Mouse (Mus musculus) cortical plate, adult 2 months (tissue): ENCODE data around the gene Ryr1. TPM values are rescaled to one million over a fixed set of nuclear protein-coding genes. Genes with fewer than 3 reads are reported as not detected.
"Not testable (repeated sequence)": the region's sequence is repeated elsewhere in the genome, so short reads cannot be mapped to it uniquely, and the experiment has no call there.

Experiments used
- H3K27ac ChIP-seq: fragments of 200-500 bp; 2 replicates; pipeline ENCODE4 v1.5.1; 2012; ENCODE audit warnings: low read length, control low read depth, inconsistent platforms; ENCODE audit not compliant: insufficient read depth
- H3K4me1 ChIP-seq: fragments of 200-500 bp; 2 replicates; pipeline ENCODE4 v1.6.1; 2011; ENCODE audit warnings: low read length; ENCODE audit not compliant: control insufficient read depth, insufficient read depth
- H3K4me3 ChIP-seq: fragments of 200-500 bp; 2 replicates; pipeline ENCODE4 v1.5.1; 2011; ENCODE audit warnings: mild to moderate bottlenecking, low read length, control low read depth; ENCODE audit not compliant: insufficient read depth
- CTCF ChIP-seq: fragments of 200-500 bp; IDR thresholded peaks from 2 replicates; pipeline ENCODE4 v1.5.1; 2011; ENCODE audit warnings: mild to moderate bottlenecking, control low read depth, low read length; ENCODE audit not compliant: insufficient read depth; ENCODE audit errors: extremely low read depth
- POLR2A ChIP-seq: fragments of 200-500 bp; IDR thresholded peaks from 2 replicates; pipeline ENCODE4 v1.6.1; 2011; ENCODE audit warnings: mild to moderate bottlenecking, low read length, control low read depth; ENCODE audit not compliant: insufficient read depth; ENCODE audit errors: extremely low read depth
- polyA plus RNA-seq: library from polyadenylated mRNA; depleted of rRNA; stranded (reverse); fragments of >200 nt; gene quantifications from 2 replicates; pipeline ENCODE4 v1.2.3, GENCODE M21; 2012

Ryr1 gene
- polyA plus RNA-seq, 1 experiment = 7.7 TPM

DNA sequence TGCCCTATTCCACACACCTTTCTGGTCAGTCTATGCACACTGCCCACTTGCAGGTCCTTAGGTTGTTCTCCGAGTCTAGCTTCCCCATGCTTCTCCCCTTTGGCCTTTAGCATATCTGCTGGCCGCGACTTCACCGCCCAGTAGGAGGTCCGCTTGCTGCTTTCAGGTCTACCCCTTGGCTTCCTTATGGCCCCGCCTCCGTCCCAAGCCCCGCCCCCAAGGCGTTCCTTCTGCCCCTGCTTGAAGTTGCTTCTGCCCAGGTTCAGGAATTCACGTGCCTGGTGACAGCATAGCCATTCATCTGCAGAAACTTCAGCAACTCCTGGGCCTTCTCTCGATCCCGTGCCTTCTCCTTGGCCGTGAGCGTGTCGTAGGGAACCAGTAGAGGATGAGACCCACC lies 57.2 kb downstream of the Ryr1 start:
- Histone ChIP-seq H3K27ac (no peak overlapping the region), H3K4me1 (no peaks in the 10 kb centered on the region), H3K4me3 (no peak overlapping the region)
- TF ChIP-seq CTCF = no peak
- no peak for TF ChIP-seq POLR2A

- H3K27ac ChIP-seq, H3K4me1 ChIP-seq, H3K4me3 ChIP-seq: not testable (repeated sequence)
Observed at GRCm38 (mm10) chr7:29063476-29063875, 61.5 kb downstream of the Ryr1 start.

- Histone ChIP-seq H3K27ac (no peak overlapping the region), H3K4me1 (no peaks in the 10 kb centered on the region), H3K4me3 (no peak overlapping the region)
- TF ChIP-seq POLR2A (no peak), CTCF (peak; percentile 54)
Observed at GRCm38 (mm10) chr7:29061522-29062037, 63.4 kb downstream of the Ryr1 start.

- TF ChIP-seq POLR2A (no peak), CTCF (no peak)
- Histone ChIP-seq H3K4me1 (no peaks in the 10 kb centered on the region), H3K4me3 (no peak overlapping the region), H3K27ac (no peak overlapping the region)
Observed at GRCm38 (mm10) chr7:29059445-29059844, 65.5 kb downstream of the Ryr1 start.

- Histone ChIP-seq H3K27ac (no peak overlapping the region), H3K4me1 (no peaks in the 10 kb centered on the region), H3K4me3 (no peak overlapping the region)
- TF ChIP-seq CTCF (no peak), POLR2A (no peak)
Observed at GRCm38 (mm10) chr7:29052821-29053220, 72.2 kb downstream of the Ryr1 start.

GRCm38 (mm10) chr7:29050797-29051196 lies 74.2 kb downstream of the Ryr1 start:
- no peak for TF ChIP-seq POLR2A
- peak; percentile 35; the same call in 1 of the 2 replicates for TF ChIP-seq CTCF
- no peaks in the 10 kb centered on the region for H3K4me1 ChIP-seq
- no peak overlapping the region for H3K27ac ChIP-seq
- no peak overlapping the region for H3K4me3 ChIP-seq

DNA sequence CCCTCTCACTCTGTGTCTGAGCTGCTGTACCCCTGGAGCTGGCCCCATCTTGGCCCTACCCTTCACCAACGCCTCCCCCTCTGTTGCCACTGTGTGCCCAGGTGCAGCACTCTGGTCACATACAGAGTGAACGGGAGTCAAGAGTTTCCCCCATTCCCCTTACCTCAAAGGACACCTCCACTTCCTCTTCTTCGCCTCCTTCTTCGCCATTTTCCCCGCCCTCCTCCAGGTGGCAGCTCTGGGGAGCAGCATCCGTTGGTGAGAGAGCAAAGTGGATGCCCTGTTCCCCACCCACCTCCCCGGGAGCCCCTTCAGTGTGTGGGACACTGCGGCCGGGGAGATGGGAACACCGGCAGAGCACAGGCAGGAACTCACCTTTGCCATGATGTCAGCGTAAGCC lies 76.4 kb downstream of the Ryr1 start:
- H3K27ac ChIP-seq = no peak overlapping the region
- no peak for TF ChIP-seq CTCF
- no peak for TF ChIP-seq POLR2A
- H3K4me3 ChIP-seq = no peak overlapping the region
- H3K4me1 ChIP-seq = no peaks in the 10 kb centered on the region

GRCm38 (mm10) chr7:29048070-29048469 lies 76.9 kb downstream of the Ryr1 start:
- no peak for TF ChIP-seq CTCF
- no peak for TF ChIP-seq POLR2A
- H3K4me3 ChIP-seq = no peak overlapping the region
- no peaks in the 10 kb centered on the region for H3K4me1 ChIP-seq
- H3K27ac ChIP-seq = no peak overlapping the region

- H3K4me1 ChIP-seq = no peaks in the 10 kb centered on the region; the same call in 1 of the 2 replicates
- H3K4me3 ChIP-seq = no peak overlapping the region
- no peak overlapping the region for H3K27ac ChIP-seq
- TF ChIP-seq POLR2A (no peak), CTCF (no peak)
Observed at GRCm38 (mm10) chr7:29046533-29046932, 78.4 kb downstream of the Ryr1 start.

DNA sequence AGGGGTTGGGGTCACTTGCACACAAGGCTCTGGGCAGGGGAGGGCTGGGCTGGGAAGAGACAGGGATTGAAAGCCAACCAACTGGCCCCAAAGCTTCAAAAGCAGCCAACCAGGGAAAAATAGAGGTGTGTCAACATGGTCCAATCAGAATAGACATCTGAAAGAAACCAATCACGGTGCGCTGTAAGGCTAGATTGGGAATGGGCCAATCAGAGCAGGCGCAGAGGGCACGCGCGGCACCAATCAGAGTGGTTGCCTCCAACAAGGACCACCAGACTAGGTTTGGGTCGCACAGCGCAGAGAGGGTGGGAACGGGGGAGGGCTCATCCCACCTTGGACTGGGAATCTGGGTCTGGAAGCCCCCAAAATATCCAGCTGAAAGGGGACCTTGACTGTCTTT lies 80.7 kb downstream of the Ryr1 start:
- TF ChIP-seq POLR2A (no peak), CTCF (no peak)
- Histone ChIP-seq H3K27ac (no peak overlapping the region), H3K4me1 (no peaks in the 10 kb centered on the region; the same call in 1 of the 2 replicates), H3K4me3 (no peak overlapping the region)
